Mouse (Mus musculus): ENCODE measurements around the gene Gdpd1.
"Not testable (repeated sequence)": the region's sequence is repeated elsewhere in the genome, so short reads cannot be mapped to it uniquely, and the experiment has no call there.

Gdpd1 gene

DNA sequence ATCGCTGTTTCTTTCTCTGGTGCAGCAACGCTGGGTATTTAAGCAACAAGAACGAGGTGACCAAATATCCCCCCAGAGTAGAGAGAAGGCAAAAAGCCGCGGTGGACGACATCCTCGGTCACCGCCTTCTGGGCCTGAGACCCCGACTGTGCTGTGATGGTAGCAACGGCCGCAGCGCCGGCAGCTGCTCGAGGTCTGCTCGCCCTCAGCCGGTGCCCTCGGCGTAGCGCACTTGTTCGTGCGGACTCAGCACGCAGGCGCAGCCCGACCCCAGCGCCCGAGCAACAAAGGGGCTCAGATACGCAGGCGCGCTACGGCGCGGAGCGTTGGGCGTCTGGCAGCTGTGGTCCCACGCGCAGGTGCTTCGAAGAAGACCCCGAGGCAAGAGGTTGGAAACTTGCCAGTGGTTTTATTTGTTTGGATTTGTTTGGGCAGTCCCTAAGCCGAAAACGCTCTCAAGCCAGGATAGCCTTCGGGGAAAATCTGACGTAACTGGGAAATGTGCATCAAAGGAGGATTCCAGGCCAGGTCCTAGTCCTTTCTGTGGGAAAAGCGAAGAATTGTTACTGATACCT, at the start of gene Gdpd1:
TSS of gene Gdpd1 (minus strand) at position 197 of the 575 bp plus-strand sequence.
- DNase-seq: peak; percentile 87 to 93

DNA sequence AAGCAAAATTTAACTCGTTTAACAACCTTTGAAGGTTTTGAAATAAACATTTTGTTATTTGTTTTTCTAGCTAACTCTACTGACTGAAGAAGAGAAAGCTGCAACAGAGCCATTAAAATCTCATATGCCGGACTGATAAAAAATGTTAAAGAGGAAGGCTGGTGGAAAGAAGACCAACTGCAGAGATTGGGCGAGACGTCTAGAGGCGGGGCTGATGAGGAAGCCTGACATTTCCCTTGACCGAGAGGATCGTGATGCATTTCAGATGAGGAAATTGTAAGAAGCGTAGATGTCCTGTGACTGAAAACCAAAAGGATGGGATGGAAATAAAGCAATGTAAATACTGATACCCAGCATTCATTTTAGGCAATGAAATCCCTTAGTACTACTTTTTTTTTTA, 48.0 kb upstream of the Gdpd1 start:
- DNase-seq: no peak

GRCm38 (mm10) chr11:87110172-87110909, 36.5 kb upstream of the Gdpd1 start:
- DNase-seq: no peak

DNA sequence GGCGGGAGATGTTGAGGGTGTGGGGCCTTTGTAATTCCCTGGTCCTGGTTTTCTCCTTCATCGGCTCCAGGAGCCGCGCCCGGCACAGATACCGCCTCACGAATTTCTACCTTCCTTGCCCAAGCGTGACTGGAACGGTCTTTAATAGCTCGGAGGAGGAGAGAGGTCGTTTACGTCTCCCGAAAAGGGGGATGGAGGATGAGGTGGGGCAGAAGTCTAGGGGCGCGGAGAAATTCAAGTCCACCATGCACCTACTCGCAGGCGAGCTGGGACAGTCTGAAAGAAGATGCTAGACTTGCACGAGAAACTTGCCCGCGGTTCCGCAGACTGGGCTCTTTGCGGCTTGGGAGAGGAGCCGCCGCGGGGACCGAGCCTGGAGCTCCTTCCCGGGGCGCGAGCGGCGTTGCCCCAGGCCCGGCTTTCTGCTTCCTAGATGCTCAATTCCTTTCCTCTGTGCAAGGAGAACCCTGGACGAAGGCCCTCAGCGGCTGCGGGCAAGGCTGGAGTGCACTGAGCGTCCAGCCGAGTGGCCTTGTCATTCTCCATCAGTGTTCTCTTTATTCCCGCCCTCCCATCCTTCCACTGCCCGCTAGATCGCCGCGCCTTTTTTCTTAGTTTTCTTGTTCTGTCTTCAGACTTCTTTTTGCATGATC, 35.8 kb upstream of the Gdpd1 start:
- DNase-seq: peak; percentile 47 to 62

DNA sequence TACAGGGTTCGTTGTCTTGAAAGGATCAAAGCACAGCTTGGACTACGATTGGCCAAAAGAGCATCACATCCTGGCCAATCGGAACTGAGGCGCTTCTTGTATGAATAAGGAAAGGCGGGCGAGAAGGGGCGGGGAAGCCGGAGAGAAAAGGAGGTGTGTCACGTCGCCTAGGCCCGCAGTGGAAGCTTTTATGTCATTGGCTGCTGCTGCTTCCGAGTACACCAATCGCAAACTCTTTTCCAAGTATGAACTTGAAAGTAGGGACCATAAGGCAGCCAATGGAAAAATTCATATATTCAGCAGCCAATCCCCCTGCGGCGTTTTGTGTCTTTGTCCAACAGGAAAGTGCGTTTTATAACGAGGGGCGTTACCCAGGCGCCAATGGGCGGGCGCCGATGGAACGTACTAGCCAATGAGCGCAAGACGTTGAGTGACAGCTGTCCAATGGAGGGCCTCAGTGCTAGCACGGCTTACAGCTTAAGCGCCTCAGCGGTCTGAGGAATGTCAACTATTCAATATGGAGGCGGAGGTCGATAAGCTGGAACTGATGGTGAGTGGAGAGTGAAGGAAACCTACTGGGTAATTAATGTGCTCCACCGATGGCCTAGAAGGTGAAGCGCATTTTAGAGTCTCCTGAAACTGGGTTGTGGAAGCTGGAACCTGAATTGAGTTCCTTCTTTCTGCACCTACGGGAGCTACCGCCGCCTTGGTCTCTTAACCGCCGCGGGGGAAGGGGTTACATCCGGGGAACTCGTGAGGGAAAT, 35.1 kb upstream of the Gdpd1 start, which contains the start of gene Ska2:
TSS of gene Ska2 (plus strand) at position 480 of the 764 bp plus-strand sequence.
- DNase-seq: peak; percentile 96 to 98

DNA sequence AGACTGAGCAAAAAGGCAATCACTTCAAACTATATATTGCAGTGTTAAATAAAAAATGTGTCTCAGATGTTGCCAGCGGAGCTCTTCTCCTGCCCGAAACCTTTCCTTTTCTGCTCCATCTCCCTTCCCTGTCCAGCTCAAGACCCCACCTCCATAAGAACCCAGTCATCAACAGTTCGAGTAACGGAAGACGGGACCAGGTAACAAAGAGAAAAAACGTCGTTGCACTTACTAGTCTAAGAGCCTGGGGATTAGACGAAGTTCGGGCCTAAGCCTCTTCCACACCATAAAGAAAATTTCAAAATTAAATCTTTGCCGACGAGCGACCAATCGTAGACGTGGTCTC, 34.5 kb upstream of the Gdpd1 start, which contains the start of gene Prr11:
TSS of gene Prr11 (minus strand) at position 300 of the 346 bp plus-strand sequence.
- no peak for DNase-seq

DNA sequence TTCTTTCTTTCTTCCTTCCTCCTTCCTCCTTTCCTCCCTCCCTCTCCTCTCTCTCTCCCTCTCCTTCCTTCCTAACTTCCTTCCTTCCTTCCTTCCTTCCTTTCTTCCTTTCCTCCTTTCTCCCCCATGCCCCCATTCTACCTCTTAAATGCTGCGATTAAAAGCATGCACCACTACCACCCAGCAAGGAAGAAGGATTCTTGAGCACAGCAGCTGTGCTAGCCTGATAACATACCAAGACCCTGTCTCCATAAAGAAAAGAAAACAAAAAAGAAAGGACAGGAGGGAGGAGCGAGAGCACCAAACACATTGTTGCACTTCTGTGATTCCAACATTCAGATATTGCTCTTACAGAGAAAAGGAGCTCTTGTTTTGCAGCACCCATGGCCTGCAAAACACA, 13.3 kb upstream of the Gdpd1 start:
- no peak for DNase-seq

GRCm38 (mm10) chr11:87086290-87086984, 12.6 kb upstream of the Gdpd1 start, which contains the start of gene Smg8:
Gene Smg8, minus strand, starts transcription at chr11:87086774.
- DNase-seq: peak; percentile 84 to 88

- no peak for DNase-seq
These were observed 11.6 kb upstream of the Gdpd1 start for GRCm38 (mm10) chr11:87085461-87085860.

DNA sequence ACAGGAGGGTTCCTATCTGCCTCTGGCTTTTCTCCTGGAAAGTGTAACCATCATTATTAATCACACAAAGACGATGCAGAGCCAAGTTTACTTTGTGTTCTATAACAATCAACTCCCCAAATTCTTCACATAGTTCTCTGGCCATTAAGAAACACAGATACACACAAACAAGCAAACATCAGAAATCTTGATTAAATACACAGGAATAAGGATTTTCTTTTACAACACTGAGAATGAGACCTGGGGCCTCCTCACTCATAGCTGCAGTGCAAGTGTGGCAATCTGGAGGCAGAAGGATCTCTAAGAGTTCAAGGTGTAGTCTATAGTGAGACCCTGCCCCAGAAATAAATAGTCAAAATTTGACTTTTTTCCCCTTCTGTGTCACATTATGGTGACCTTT, 9.8 kb upstream of the Gdpd1 start:
- DNase-seq: no peak

DNA sequence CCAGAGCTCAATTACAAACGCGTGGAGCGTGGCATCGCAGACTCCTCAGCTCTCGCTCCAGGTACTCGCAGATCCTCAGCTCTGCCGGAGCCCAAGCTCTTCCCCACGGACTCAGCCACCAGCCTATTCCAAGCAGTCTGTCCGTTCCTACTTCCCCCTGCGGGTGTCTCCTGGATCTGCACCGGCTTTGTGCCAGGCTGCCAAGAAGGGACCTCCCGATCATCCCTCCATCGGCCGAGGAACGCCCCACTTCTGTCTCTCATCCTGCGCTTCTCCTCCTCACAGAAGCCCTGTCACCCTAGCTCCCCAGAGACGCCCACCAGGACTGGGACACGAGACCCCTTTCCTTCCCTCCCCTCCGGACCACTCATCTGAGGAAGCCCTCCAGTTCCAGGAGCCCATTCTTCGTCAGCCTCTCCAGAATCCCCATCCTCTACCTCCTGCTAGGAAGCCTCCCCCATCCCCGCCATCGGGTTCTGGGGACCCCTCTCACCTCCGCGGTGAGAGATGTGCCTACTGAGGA, 458 bp downstream of the Gdpd1 start:
- DNase-seq: peak; percentile 73 to 81

DNA sequence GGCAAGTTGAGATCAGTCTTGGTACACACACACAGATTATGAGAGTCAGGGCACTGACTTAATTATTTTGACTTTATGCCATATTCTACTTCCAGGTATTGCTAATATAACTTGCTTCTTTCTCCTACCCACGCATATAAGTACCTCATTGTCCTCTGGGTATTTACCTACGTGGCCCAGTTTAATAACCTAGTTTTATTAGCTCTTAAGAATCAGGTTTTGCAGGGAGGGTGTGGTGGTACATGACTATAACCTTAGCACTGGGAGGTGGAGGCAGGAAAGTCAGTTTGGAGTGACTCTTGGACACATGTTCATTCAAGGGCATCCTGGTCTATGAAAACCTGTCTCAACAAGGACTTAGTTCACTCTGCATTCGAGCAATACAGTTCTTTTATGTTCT, 11.8 kb downstream of the Gdpd1 start:
- no peak for DNase-seq

DNA sequence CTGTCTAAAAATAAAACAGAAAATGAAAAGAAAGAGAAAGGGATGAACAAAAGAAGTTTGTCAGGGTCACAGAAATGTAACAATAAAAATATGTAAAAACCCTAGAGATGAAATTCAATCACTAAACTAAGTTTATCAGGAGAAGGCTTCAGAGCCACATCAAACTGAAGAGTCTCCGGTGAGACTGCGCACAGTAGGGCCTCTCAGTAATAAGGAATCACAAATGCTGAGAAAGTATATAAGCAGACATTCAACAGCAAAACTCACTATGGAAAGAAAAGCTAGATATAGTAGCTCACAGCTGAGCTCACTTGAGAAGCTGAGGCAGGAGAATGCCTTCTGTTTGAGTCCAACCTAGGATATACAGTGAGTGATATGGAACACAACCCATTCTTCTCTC, 13.5 kb downstream of the Gdpd1 start:
- no peak for DNase-seq

GRCm38 (mm10) chr11:87056286-87056685, 17.6 kb downstream of the Gdpd1 start:
- no peak for DNase-seq

DNA sequence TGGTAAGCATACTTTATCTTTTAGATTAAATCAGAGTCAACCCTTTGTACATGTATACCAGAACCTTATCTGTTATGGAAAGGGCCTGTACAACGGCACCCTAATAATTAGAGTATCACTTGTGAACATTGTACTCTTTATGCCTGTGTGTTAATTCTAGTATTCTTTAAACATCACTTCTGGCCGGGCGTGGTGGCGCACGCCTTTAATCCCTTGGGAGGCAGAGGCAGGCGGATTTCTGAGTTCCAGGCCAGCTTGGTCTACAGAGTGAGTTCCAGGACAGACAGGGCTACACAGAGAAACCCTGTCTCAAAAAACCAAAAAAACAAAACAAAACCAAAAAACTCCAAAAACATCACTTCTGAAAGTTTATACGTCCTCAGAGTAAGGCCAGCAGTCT, 25.0 kb downstream of the Gdpd1 start:
- DNase-seq: not testable (repeated sequence)

GRCm38 (mm10) chr11:87046968-87047367, 26.9 kb downstream of the Gdpd1 start:
- DNase-seq: peak in 1 of 2 experiments; percentile 10

DNA sequence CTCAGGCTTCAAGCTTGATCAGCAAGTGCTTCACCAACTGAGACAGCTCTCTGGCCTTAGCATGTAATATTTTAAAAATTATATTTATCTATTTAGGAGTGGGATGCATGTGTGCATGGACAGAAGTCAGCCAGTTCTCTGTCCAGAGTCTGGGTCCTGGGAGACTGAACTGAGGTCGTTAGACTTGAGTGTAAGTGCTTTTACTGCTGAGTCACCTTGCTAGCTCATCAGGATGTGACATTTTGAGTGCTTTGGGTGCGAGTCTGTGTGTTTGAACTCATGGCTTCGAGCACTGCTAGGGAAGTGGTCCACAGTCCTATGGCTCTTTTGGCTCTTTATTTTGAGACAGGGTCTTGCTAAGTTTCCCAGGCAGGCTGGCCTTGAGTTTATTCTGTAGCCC, 30.8 kb downstream of the Gdpd1 start:
- no peak for DNase-seq

- peak; percentile 34 to 35 for DNase-seq
These were observed 34.4 kb downstream of the Gdpd1 start for GRCm38 (mm10) chr11:87039307-87039963.

DNA sequence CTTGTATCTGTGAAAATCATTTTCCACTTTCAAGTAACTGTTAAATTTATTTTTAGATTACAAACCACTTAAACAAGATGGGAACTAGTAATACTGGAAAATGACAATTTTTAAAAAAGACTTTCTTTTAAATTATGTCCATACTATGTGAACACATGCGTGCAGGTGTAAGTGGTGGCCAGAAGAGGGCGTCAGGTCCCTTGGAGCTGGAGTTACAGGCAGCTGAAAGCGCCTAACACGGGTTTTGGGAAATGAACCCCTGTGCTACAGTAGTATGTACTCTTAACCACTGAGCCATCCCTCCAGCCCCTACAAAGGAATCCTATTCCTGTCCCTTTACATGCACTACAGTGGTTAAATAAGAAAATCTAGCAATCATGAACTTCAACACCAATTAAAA, 37.7 kb downstream of the Gdpd1 start:
- no peak for DNase-seq

- DNase-seq: no peak
These were observed 45.6 kb downstream of the Gdpd1 start for GRCm38 (mm10) chr11:87028212-87028611.

- DNase-seq: no peak
These were observed 47.6 kb downstream of the Gdpd1 start for GRCm38 (mm10) chr11:87026096-87026875.

Measured in kidney, postnatal 4 days (tissue).